Mouse (Mus musculus) megakaryocyte progenitor cell, adult 5-6 weeks (primary cell): Measurements from ENCODE around the gene Kpna1. TPM values are rescaled to one million over a fixed set of nuclear protein-coding genes. Genes with fewer than 3 reads are reported as not detected.

Experiments
- ATAC-seq: replicated peaks from 2 replicates; pipeline ENCODE4 v1.8.0; 2016; ENCODE audit warnings: mild to moderate bottlenecking, moderate TSS enrichment, inconsistent platforms; ENCODE audit not compliant: poor library complexity
- total RNA-seq, 2 experiments: library from RNA; stranded (forward) in 1 of 2; stranded (reverse) in 1 of 2; fragments of 157-497, 149-512 nt in 1 of 2; fragments of 200-1000 nt in 1 of 2; gene quantifications; 2 replicates each; pipeline versions ENCODE4 v1.2.3 to v1.2.4; 2015 to 2017

The Kpna1 gene
- total RNA-seq, 2 experiments from 2014 or later: 37.0 to 52.7 TPM

- ATAC-seq: no peak
Observed at GRCm38 (mm10) chr16:36067694-36068093, 89.1 kb downstream of the Kpna1 start.

- no peak for ATAC-seq
Observed at GRCm38 (mm10) chr16:36068356-36068755, 89.8 kb downstream of the Kpna1 start.

- no peak for ATAC-seq
Observed at GRCm38 (mm10) chr16:36069819-36070575, 91.4 kb downstream of the Kpna1 start.

GRCm38 (mm10) chr16:36071071-36071449, 92.5 kb downstream of the Kpna1 start:
- no peak; the same call in 1 of the 2 replicates for ATAC-seq

- peak; percentile 88 for ATAC-seq
Observed at GRCm38 (mm10) chr16:36071450-36072379, 93.2 kb downstream of the Kpna1 start, which contains the start of the genes Fam162a and Ccdc58. Gene Fam162a (minus strand): TSS chr16:36071594. Gene Ccdc58 (plus strand): TSS chr16:36071685.

GRCm38 (mm10) chr16:36072410-36073011, 94.0 kb downstream of the Kpna1 start:
- peak; percentile 13; the same call in 1 of the 2 replicates for ATAC-seq

- no peak for ATAC-seq
Observed at GRCm38 (mm10) chr16:36074772-36075171, 96.2 kb downstream of the Kpna1 start.

GRCm38 (mm10) chr16:36079916-36080315, 101.4 kb downstream of the Kpna1 start:
- ATAC-seq: no peak

Other genes with a start within 250 kb of the Kpna1 start
- 24.3 and 25.5 TPM in 2 replicates for gene Dirc2, start 209.4 kb upstream of the Kpna1 start, total RNA-seq (2015)
- gene Dirc2, start 209.4 kb upstream of the Kpna1 start, total RNA-seq (2017): 13.2 and 15.3 TPM in 2 replicates
- 1.2 and 3.6 TPM in 2 replicates for gene Hspbap1, start 208.4 kb upstream of the Kpna1 start, total RNA-seq (2015)
- gene Hspbap1, start 208.4 kb upstream of the Kpna1 start, total RNA-seq (2017): 3.8 and 4.1 TPM in 2 replicates
- 8.2 and 10.5 TPM in 2 replicates for gene Parp14, start 107.2 kb upstream of the Kpna1 start, total RNA-seq (2015)
- 9.4 and 14.5 TPM in 2 replicates for gene Parp14, start 107.2 kb upstream of the Kpna1 start, total RNA-seq (2017)
- 15.7 and 18.2 TPM in 2 replicates for gene Parp9, start 40.3 kb upstream of the Kpna1 start, total RNA-seq (2015)
- gene Parp9, start 40.3 kb upstream of the Kpna1 start, total RNA-seq (2017): 21.7 and 27.3 TPM in 2 replicates
- 21.8 and 27.1 TPM in 2 replicates for gene Dtx3l, start 39.6 kb upstream of the Kpna1 start, total RNA-seq (2015)
- 38.2 and 40.0 TPM in 2 replicates for gene Dtx3l, start 39.6 kb upstream of the Kpna1 start, total RNA-seq (2017)
- 5.8 and 8.6 TPM in 2 replicates for gene Wdr5b, start 62.4 kb downstream of the Kpna1 start, total RNA-seq (2015)
- gene Wdr5b, start 62.4 kb downstream of the Kpna1 start, total RNA-seq (2017): 8.5 and 8.6 TPM in 2 replicates
- gene Fam162a, start 92.8 kb downstream of the Kpna1 start, total RNA-seq (2015): 128 and 151 TPM in 2 replicates
- 91.9 and 120 TPM in 2 replicates for gene Fam162a, start 92.8 kb downstream of the Kpna1 start, total RNA-seq (2017)
- 70.0 and 90.8 TPM in 2 replicates for gene Ccdc58, start 92.9 kb downstream of the Kpna1 start, total RNA-seq (2015)
- gene Ccdc58, start 92.9 kb downstream of the Kpna1 start, total RNA-seq (2017): 57.8 and 82.1 TPM in 2 replicates
- gene Csta1, start 152.5 kb downstream of the Kpna1 start, total RNA-seq (2015): not detected in 2 replicates
- 0.42 TPM in 1 of 2 replicates, not detected in the other for gene Csta1, start 152.5 kb downstream of the Kpna1 start, total RNA-seq (2017)
- gene Stfa2l1, start 178.1 kb downstream of the Kpna1 start, total RNA-seq (2015): 9.0 and 9.8 TPM in 2 replicates
- gene Stfa2l1, start 178.1 kb downstream of the Kpna1 start, total RNA-seq (2017): 2.3 TPM in 1 of 2 replicates, not detected in the other
- 1.1 and 2.9 TPM in 2 replicates for gene Gm5483, start 205.5 kb downstream of the Kpna1 start, total RNA-seq (2015)
- 4.8 and 6.0 TPM in 2 replicates for gene Gm5483, start 205.5 kb downstream of the Kpna1 start, total RNA-seq (2017)
- not detected in 2 replicates for gene Gm5416, start 231.7 kb downstream of the Kpna1 start, total RNA-seq (2015)
- not detected in 2 replicates for gene Gm5416, start 231.7 kb downstream of the Kpna1 start, total RNA-seq (2017)
- gene 2010005H15Rik, start 242.7 kb downstream of the Kpna1 start, total RNA-seq (2015): not detected in 2 replicates
- gene 2010005H15Rik, start 242.7 kb downstream of the Kpna1 start, total RNA-seq (2017): not detected in 2 replicates